Mouse (Mus musculus) R1 (cell line): Measurements from ENCODE around the gene Braf.

Source experiments
- DNase-seq: peaks from one replicate; pipeline ENCODE4 v3.0.0-alpha.2; 2018; ENCODE audit warnings: low read depth, low spot score

The Braf gene

DNA sequence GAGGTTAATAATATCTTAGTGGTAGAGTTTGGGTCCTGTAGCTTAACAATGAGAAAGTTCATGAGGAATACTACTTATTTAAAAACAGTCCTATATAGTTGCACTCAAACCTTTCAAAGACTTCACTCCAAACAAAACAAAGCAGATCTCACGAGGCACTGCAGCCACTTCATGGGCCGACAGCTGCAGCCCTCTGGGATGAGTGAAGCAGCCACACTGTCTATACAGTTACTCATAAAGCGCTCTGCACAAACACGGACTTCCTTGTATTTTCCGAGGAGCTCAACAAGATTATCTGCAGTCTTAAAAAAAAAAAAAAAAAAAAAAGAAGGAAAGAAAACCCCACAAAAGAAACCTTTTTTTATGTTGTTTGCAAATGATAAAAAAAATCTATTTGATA lies 117.9 kb downstream of the Braf start:
- DNase-seq = no peak

DNA sequence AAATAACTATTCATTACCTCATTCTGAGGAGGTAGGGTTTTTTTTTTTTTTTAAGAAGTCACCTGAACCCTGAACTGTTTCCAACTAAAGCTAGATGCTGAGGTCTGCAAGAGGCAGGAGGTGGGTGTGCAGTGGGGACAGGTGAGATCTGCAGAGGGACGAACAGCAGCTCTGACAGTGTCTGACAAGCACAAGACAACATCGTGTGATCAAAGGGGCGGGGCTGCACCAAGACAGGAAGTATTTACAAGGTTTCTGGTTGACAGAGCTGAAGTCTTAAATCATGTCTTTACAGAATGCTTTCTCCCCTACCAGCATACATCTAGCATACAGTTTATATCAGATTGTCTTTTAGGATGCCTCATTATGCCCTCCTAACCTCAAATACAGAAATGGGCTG lies 118.4 kb downstream of the Braf start:
- peak; percentile 22 for DNase-seq

DNA sequence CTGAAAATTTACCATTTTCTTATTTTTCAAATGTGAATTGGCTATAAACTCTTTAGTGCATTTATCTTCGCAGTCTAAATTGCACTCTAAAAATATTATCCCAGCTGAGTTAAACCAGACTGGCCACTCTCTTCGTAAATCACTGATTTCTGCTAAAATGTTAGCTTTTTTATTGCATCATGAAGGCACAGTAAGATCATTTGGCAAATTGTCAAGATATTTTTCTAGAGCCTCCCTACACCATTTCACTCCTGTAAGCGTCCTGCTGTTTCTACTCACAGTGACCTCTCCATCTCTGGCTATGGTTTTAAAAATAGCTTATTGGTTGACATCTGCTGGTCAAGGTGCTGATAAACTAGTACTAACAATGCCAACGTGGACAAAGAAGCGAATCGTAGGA lies 119.2 kb downstream of the Braf start:
- no peak for DNase-seq

DNA sequence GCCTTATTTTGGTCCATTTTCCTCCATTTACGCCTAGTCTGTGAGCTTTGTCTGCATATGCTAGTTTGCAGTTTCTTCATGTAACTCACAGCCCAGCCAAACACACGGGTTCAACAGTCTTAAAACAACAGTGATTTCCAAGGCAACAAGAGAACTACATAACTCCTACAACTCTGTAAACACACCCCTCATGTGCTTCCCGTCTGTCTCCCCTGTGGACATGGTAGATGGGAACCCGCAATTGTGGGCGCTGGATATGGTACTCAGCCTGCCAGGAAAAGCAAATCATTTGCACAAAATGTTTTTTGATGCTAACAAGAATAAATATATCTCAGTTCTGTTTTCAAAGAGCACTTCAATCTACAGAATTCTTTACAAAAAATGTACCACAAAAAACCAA lies 120.7 kb downstream of the Braf start:
- DNase-seq = no peak

DNA sequence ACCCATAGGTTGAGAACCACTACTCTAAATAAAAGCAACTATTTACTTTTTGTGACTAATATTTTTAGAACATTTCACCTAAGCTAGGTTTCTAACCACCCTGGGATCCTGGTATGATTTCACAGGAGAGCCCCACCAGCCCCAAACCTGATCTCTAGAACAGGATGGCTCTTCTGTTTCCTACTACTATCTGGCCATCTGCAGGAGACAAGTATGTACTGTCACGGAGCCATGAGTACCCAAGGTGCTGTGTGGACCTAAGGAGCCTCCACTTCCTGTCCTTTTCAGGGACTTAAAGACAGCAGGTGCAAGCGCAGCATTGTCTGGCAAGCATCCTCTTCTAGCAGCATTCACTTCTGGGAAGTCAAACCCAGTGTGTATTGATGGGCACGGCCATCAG lies 123.4 kb downstream of the Braf start:
- DNase-seq = no peak

DNA sequence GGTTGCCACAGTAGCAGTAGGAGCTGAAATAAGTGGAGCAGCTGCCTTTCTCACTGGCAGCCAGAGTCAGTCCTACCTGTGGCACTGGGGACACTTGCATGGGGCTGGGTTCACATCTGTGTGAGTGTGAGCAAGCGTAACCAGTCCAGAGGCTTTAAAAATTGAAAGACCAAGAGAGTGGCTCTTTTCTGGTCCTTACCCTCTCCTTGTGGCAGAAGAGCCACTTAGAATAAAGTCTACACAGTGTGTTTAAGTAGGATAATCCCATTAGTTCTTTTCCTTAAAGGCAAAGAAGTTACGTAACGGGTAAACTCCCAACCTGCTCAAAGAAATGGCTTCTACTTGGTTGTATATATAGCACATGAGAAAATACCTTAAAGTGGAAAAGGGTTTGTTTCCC lies 124.4 kb downstream of the Braf start:
- no peak for DNase-seq

DNA sequence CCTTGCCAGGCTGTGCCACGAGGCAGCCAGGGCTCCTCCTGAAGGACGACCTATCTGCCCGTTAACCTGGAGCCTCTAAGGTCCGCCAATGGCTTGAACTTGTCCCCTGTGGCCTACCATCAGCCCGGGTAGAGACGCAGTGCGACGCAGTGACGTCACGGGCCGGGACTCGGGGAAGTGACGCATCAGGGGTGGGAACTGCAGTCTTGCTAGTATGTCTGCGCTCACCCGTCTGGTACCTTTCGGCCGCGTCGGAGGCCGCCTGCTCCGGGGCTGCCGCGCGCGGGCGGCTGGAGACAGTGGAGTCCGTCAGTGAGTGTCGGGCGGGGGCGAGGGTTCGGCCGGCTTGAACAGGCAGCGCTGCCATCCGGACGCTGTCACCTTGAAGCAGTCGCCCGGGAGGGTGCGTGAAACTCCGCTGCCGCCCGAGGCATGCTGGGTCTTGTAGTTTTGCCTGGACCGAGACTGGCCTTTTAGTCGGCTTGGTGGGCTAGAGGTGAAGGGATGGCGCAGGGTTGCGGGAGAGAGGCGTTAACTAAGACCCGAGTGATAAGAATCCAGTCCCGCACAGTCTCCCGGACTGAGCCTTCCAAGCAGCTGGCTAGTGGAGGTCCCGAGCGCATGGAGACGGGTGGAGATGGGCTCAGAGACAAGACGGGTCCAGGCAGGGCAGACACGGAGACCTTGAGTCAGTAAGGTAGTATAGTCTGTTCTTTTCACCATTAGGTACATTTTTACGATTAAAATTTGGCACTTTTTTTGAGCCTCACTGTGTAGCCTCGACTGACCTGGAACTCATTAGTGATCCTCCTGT lies 132.7 kb downstream of the Braf start, which contains the start of gene Ndufb2:
Gene Ndufb2 (plus strand): TSS at position 174 of the 814 bp plus-strand sequence.
- DNase-seq = peak; percentile 96

DNA sequence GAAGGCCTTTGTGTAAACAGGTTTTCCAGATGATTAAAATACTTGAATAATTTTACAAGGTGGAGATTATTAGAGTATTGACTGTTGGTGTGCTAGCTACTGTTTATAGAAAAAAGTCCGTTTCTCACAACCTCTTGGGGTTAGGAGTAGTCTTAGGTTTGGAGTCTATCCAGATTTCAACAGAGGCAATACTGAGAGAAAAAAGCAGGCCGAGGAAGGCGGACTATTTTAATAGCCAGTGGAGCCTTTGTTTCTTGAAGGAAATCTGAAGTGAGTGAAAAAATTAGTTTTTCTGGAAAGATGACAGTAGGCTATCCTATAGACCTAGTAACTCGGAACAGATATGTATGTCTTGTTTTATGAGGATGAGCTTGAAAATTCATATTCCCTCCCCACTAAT lies 133.8 kb downstream of the Braf start:
- no peak for DNase-seq

DNA sequence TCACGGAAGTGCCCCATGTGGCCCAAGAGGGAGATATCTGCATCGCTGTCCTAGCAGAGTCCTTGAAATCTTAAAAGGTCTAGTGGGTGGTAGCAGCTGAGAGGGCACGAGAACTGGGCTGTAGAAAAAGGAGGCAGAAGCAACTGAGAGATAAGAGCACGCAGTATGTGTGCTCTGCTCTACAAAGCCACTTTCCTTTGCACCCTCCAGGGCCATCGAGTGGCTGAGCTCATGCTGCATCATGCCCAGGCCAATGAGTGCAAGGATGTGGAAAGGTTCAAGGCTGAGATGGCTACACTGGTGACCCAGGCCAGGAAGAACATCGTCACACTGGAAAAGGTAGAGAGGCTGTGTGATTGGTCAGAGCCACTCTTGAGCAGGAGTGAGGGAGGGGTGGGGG lies 139.7 kb downstream of the Braf start, which contains the start of gene Gm42420:
Gene Gm42420 (plus strand): TSS at position 237 of the 400 bp plus-strand sequence.
- no peak for DNase-seq

DNA sequence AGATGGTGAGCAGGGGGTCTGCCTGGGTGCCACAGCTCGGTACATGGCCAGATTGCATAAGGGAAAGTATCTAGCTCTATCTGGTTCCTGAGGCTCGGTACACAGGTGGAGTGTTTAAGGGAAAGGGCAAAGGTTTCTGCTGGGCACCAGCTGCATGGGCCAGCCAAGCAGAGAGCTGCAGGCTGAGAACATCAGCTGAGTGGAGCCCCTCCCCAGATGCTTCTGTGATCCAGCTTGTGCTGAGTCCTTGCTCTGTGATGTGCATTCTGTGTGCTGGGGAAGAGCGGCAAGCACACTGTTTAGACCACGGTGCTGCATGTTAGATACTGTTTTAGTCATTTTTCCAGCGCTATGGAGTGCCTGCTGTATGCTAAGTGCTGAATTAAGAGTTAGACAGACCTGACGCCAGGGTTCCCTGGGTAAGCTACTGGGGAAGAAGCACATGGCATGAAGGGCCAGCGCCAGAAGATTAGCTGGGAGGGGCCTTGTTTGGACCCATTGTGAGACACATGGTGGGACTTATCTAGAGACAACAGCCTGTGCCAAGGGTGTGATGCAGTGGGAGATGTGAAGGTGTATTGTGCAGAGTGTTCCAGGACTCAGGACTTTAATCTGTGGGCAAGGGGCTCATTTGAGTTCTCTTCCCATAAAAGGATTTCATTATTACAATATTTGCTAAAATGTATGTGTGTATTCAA lies 144.0 kb downstream of the Braf start:
- DNase-seq = no peak

DNA sequence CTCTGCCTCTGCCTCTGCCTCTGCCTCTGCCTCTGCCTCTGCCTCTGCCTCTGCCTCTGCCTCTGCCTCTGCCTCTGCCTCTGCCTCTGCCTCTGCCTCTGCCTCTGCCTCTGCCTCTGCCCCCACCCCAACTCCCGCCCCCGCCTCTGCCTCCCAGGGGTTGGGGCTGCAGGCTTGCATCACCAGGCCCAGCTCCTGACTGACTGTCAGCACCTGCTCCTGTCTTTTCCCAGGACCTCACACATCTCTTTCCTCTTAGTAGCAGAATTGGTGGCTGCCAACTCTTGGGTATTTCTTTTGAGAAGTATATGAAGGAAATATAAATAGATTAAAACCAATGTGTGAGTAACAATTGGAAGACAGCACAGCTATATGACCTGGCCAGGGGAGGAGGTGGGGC lies 144.7 kb downstream of the Braf start:
- no peak for DNase-seq

DNA sequence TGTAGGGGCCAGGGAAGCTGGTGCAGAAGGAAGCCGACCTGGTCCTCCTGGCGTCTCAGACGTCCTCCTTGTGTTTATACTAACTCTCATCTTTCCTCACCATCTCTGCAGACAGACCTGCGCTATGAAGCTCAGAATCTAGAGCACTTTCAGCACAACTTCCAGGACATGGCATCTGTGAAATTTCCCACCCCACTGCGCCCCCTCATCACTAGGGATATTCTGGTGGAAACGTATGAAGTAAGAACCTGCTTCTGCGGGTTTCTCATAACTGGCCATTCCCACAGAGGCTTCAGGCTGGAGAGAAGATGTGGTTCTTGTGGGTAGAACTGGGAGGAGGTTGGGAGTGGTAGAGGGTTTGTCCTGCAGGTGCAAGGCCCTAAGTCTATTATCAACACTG lies 145.7 kb downstream of the Braf start:
- DNase-seq = no peak

DNA sequence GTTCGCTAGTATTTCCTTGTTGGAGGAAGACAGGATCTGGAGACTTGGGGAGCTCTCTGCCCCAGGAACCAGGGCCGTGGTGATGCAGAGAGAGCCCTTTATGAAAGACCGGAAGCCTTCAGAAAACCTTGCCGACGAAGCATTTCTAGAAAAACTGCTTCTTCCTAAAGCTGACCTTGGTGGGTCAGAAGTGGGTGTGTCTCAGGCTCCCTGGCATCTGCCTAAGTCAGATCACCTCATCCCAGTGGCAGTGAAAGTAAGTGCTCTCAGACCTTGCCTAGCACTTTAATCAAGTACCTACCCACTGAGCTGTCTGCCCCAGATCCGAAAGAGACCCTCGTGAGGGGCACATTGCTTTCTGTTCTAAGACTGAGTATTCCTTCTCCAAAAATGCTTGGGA lies 150.3 kb downstream of the Braf start:
- DNase-seq = peak; percentile 68

DNA sequence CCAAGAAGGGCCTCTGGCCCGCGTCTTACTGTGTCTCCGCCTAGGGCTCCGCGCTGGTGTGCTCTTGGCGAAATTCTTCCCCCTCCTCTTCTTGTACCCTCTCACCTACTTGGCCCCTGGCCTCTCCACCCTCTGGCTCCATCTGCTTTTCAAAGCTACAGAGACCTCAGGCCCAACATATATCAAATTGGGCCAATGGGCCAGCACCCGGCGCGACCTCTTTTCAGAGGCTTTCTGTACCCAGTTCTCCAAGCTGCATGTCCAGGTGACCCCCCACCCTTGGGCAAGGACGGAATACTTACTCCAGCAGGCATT lies 150.8 kb downstream of the Braf start:
- DNase-seq = no peak

DNA sequence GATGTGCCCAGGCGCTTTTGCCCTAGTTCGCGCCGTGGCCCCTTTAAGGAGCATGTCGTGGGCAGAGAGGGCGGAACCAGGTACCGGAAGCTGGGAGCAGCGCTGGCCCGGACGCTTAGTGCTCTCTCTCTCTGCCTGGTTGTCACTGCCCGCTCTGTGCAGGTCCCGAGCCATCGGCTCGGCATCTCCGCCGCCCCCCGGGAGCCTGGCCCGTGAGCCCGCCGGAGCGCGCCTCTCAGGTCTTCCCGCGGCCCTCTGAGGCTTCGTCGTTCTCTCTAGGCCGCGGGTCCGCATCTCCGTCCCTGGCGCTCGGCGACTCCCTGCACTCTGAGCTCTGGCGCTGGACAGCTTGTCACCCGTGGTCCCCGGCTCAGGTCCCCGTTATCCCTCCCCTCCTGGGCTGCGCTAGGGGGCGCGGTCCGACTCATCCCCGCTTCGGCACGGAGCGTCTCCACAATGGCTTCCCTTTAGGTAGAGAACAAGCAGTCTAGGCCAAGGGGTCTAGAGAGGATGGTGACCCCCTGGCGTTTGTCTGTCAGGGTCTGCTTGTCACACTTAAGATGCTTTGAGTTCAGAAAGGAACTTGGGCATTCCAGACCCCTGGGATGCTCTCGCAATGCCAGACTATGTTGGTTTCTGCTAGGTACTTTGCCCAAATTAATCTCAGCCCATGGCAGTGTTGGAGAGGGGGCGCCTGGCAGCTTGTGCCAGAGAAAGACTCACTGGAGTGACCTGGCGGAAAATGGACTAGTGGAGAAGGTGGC lies 151.3 kb downstream of the Braf start, which contains the start of gene Adck2:
Gene Adck2 (plus strand): TSS at position 83 of the 764 bp plus-strand sequence.
- DNase-seq = peak; percentile 79

DNA sequence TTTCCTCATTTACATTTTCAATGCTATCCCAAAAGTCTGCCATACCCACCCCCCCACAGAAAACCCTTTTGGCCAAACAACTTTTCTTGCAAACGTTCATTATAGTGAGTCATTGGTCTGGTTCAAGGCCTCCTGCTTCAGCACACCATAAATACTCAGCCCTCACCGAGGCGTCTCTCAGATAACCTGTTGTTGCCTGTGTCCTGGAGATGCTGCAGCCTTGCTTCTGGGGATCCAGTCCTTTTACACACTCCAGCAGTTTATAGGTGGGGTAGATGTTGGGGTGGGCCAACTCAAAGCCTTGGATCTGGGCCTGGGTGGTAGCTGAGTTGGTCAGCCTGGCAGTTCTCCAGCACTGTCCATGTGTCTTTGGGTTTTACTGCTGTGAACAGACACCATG lies 154.8 kb downstream of the Braf start:
- DNase-seq = no peak

DNA sequence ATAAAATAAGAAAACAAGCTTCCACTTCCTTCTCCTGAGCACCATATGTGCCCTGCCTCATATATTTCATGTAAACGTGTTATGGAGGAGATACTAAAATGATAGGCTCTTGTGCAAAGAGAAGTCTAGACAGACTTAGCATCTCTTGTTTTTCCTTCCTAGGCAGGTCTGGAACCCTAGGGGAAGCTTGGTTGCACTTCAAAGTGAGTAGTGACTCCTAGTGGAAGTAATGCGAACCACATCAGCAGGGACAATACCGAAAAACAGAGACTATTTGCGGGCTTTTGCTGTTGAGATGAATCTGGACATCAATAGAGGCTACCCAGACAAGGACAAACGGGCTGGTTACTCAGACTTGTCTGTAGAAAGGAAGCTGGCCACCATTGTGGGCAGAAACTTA lies 157.7 kb downstream of the Braf start:
- peak; percentile 75 for DNase-seq

DNA sequence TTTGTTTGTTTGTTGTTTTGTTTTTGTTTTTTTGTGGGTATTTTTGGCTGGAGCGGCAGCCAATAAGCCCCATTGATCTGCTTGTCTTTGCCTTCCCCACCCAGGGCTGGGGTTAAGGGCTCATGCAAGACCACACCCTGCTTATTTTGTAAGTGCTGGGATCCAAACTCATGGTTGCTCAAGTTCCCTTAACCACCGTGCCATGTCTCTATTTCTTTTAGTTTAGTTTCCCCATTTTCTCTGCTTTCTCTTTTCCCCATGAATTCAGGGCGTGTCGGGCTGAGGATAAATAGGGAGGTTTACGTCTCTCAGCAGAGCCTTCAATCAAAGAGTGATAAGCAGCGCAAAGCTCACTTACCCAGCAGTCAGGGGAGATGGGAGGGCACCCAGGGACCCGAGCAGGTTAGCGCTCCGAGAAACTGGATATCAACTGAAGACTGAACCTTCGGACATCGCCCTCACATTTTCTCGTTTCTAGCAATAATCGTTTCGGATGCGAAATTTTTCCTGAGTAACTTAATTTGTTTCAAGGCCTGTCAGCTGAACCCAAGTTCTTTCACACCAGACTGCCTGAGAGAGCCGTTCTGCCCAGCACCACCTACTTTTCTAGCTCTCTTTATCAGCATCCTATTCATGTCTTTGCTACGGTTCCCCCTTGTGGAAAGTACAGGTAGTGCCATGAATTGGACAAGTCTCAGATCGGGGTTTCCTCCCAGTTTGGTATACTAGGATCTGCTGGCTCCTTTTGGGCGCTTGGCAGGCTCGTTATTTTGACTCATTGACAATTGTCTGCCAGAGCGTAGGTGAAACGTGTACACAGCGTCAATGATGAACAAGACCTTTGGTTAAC lies 162.9 kb downstream of the Braf start:
- peak; percentile 95 for DNase-seq

DNA sequence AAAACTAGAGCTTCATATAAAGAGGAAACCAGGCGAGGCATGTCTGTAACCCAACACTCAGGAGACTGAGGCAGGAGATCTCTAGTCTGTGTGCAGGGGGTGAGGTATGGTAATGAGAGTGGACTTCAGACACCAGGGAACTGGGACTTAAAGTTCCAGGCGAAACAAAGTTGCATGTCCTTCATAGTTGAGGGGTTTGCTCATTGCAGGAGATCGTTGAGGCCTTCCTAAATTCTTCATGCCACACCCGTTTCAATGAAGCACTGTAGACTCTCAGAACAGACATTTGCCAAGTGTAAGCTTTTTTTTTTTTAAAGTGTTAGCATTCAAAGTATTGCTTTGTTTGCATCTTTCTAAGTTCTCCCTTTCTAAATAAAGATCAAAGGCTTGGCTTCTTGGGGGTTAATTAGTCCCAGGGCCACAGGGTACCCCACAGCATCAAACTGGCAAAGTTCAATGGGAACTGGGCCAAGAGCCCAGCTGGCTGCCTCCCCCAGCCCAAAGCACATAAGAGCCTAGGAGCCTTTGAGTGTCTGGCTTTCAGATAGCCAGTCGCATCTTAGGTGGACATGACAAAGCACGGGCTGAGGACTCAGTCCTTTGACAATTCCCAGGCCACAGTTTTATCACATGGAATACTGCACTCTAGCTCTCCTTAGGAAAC lies 165.9 kb downstream of the Braf start:
- DNase-seq = no peak

DNA sequence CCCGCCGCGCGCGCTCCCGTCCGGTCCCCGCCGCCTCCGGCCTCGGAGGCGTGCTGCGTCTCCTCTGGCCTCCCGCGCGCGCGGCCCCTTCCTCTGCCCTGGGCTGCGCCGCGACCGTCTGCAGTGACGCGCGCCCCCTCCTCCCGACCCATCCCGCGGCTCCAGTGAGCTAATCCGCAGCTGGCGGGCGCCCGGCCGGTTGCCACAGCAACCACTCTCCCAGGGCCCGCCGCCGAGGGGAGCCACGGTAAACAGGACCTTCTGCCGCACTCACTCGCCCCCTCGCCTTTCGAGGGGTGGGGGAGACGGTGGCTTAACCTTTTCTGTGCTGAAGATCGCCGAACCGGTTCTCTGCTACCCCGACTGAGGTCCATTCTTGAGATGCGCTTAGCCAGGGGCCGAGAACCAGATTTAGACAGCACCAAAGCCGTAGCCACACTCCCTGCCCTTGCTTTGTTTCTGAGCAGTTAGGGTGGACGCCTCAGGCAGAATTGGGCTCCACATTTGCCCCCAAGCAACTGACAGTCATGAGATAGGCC lies 167.5 kb downstream of the Braf start, which contains the start of gene Dennd2a:
Gene Dennd2a (minus strand): TSS at position 145 of the 539 bp plus-strand sequence.
- peak; percentile 90 for DNase-seq
